Mouse (Mus musculus) urinary bladder, postnatal 36 days (tissue): Measurements from ENCODE around the gene Zfp772.
"Not testable (repeated sequence)": the region's sequence is repeated elsewhere in the genome, so short reads cannot be mapped to it uniquely, and the experiment has no call there.

Source experiments
- DNase-seq, 2 experiments: peaks; one replicate each; pipeline ENCODE4 v3.0.0; 2022; ENCODE audit warnings: low spot score in 2 of 2, mixed read lengths in 1 of 2

Zfp772 gene

GRCm38 (mm10) chr7:7209313-7210151 is at the start of gene Zfp772:
Gene Zfp772, minus strand, starts transcription at chr7:7209998.
- DNase-seq: peak; percentile 44 to 53

GRCm38 (mm10) chr7:7247228-7247627 is 37.4 kb upstream of the Zfp772 start, which contains the start of gene Vmn2r29:
Gene Vmn2r29, minus strand, starts transcription at chr7:7247328.
- DNase-seq: not testable (repeated sequence)

- peak; percentile 60 to 71 for DNase-seq
Measured at GRCm38 (mm10) chr7:7188191-7188942, 21.4 kb downstream of the Zfp772 start.

- no peak for DNase-seq
Measured at GRCm38 (mm10) chr7:7187417-7188190, 22.2 kb downstream of the Zfp772 start.

GRCm38 (mm10) chr7:7185897-7186296 is 23.9 kb downstream of the Zfp772 start:
- DNase-seq: no peak

- DNase-seq: peak; percentile 44 to 65
Measured at GRCm38 (mm10) chr7:7171227-7172147, 38.3 kb downstream of the Zfp772 start, which contains the start of gene Zfp418. Gene Zfp418, plus strand, starts transcription at chr7:7171330.
